9 mouse cellular contexts compared by ENCODE assay signal in the genomic region with DNA sequence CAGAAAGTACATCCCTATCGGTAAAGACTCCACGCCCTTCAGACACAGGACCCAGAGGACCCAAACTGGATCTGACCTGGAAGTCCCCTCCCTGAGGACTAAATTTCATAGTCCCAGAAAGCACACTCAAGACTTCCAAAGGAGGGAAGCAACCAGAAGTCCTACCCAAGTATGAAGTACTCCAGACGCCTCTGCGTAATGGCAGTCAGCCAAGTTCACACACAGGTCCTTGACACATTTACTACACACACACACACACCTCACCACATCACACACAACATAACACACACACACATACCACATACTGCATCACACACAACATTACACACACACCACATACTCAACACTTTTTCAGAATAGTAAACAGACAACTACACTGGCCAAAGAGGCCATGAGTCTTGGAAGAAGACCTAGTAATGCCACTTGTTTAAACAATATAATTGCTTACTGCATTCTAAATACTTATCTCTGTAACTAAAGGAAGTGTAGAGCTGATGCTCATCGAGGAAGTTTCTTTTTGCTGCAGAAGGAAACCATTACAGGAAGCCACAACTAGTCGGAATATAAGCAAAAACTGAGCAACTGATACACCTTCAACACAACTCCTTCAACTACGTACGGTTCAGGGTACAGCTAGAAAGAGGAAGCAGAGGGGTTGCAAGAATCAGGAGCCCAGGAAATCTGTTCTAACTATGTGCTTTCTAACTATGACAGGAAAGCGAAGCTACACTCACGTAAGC. TPM values are rescaled to one million over a fixed set of nuclear protein-coding genes. Genes with fewer than 3 reads are reported as not detected.
DNase-seq lines count a peak whose midpoint lies in the region; ATAC-seq and TF ChIP-seq lines count a peak whose summit lies in the region.
"Had no signal": no experiment of that assay in that cellular context is flagged by ENCODE, and none has a peak within 500 bp of the region (broad histone marks: within the 10 kb centered on the region; RNA-seq: fewer than 3 reads in every experiment).

No protein-coding gene starts in this region.

- TF ChIP-seq POLR2A in MEL (IDR thresholded peaks at IDR 0.05; ENCODE audit: control insufficient read depth in 1 of 2, insufficient read depth in 1 of 2, low read depth in 1 of 2, low read length in 2 of 2, poor library complexity in 1 of 2), result no peak

- H3K27me3 ChIP-seq in forebrain, postnatal 0 days (ENCODE audit: insufficient read depth, low read length), result no peaks in the 10 kb centered on the region
- no peaks in the 10 kb centered on the region for H3K27me3 ChIP-seq in forebrain, embryonic 12.5 days
- no peaks in the 10 kb centered on the region for H3K27me3 ChIP-seq in midbrain, embryonic 12.5 days
- H3K27me3 ChIP-seq in midbrain, embryonic 14.5 days (ENCODE audit: control insufficient read depth, insufficient read depth, low read length), result no peaks in the 10 kb centered on the region
- no peaks in the 10 kb centered on the region for H3K27me3 ChIP-seq in MEL (ENCODE audit: control insufficient read depth in 1 of 2, insufficient read depth in 2 of 2, low read length in 2 of 2)

- TF ChIP-seq CTCF in forebrain, postnatal 0 days (IDR thresholded peaks at IDR 0.05; ENCODE audit: low read depth), result no peak
- no peak for TF ChIP-seq CTCF in MEL (IDR thresholded peaks at IDR 0.05 in 2 of 3, conservative IDR thresholded peaks at IDR 0.05 in 1 of 3; ENCODE audit: control insufficient read depth in 1 of 3, insufficient read depth in 1 of 3, low read depth in 2 of 3, low read length in 3 of 3, poor library complexity in 1 of 3, severe bottlenecking in 1 of 3)

- no peak for TF ChIP-seq RAD21 in MEL (IDR thresholded peaks at IDR 0.05; ENCODE audit: low read depth, low read length)

- 0 out of 2 replicates have a peak, but pooled peaks have one; percentile 3 for ATAC-seq in forebrain, postnatal 0 days
- ATAC-seq in forebrain, embryonic 12.5 days (ENCODE audit: low FRiP score), result no peak
- 0 out of 2 replicates have a peak, but pooled peaks have one; percentile 25 for ATAC-seq in midbrain, embryonic 12.5 days (ENCODE audit: low FRiP score, low read depth)
- ATAC-seq in midbrain, embryonic 14.5 days (ENCODE audit: low FRiP score, low TSS enrichment), result no peak
- ATAC-seq in megakaryocyte-erythroid progenitor cell, adult 5-6 weeks (replicated peaks; ENCODE audit: low FRiP score, low TSS enrichment, poor library complexity, severe bottlenecking), result 0 out of 2 replicates have a peak, but pooled peaks have one; percentile 5

- H3K27ac ChIP-seq in forebrain, postnatal 0 days (ENCODE audit: low read depth, low read length), result no peak overlapping the region
- H3K27ac ChIP-seq in forebrain, embryonic 12.5 days, result no peak overlapping the region
- H3K27ac ChIP-seq in midbrain, embryonic 12.5 days (replicated peaks), result no peak overlapping the region
- no peak overlapping the region for H3K27ac ChIP-seq in midbrain, embryonic 14.5 days (replicated peaks; ENCODE audit: low read depth, low read length)
- no peak overlapping the region for H3K27ac ChIP-seq in MEL (ENCODE audit: control insufficient read depth, low read depth, low read length)

- DNase-seq in forebrain, postnatal 0 days, result no peak
- no peak for DNase-seq in midbrain, embryonic 14.5 days
- peak; percentile 43 for DNase-seq in MEL (ENCODE audit: low read depth, low spot score)
- DNase-seq in layer of hippocampus, adult 18-20 months (ENCODE audit: low spot score in 2 of 2), result no peak
- DNase-seq in frontal cortex, postnatal 10 days (ENCODE audit: low spot score in 2 of 2), result no peak
- DNase-seq: heart, adult 11 months had no signal

- no peak overlapping the region for H3K9ac ChIP-seq in forebrain, postnatal 0 days
- no peak overlapping the region for H3K9ac ChIP-seq in forebrain, embryonic 12.5 days
- H3K9ac ChIP-seq in midbrain, embryonic 12.5 days (replicated peaks), result no peak overlapping the region
- no peak overlapping the region for H3K9ac ChIP-seq in midbrain, embryonic 14.5 days (replicated peaks; ENCODE audit: low read length)
- no peak overlapping the region for H3K9ac ChIP-seq in MEL (ENCODE audit: control insufficient read depth, low read depth, low read length, poor library complexity, severe bottlenecking)

- H3K4me2 ChIP-seq in forebrain, postnatal 0 days (ENCODE audit: low read depth), result no peak overlapping the region
- no peak overlapping the region for H3K4me2 ChIP-seq in forebrain, embryonic 12.5 days
- H3K4me2 ChIP-seq in midbrain, embryonic 12.5 days (replicated peaks), result no peak overlapping the region
- H3K4me2 ChIP-seq in midbrain, embryonic 14.5 days (ENCODE audit: low read length), result no peak overlapping the region

- no peaks in the 10 kb centered on the region; the same call in 1 of the 2 replicates for H3K36me3 ChIP-seq in forebrain, postnatal 0 days (ENCODE audit: insufficient read depth)
- no peaks in the 10 kb centered on the region for H3K36me3 ChIP-seq in forebrain, embryonic 12.5 days (replicated peaks)
- H3K36me3 ChIP-seq in midbrain, embryonic 12.5 days, result no peaks in the 10 kb centered on the region
- no peaks in the 10 kb centered on the region for H3K36me3 ChIP-seq in midbrain, embryonic 14.5 days (ENCODE audit: control insufficient read depth, insufficient read depth, low read length)
- peaks cover 0 to 4% of the 10 kb centered on the region in 2 experiments; a peak in 1 of 4 replicates for H3K36me3 ChIP-seq in MEL (ENCODE audit: control insufficient read depth in 1 of 2, insufficient read depth in 2 of 2, low read length in 2 of 2)

- 91% methylated on average over 10 of the region's 10 CpGs for WGBS in forebrain, postnatal 0 days
- 92% methylated on average over 10 of the region's 10 CpGs for WGBS in forebrain, embryonic 12.5 days
- 91% methylated on average over 10 of the region's 10 CpGs for WGBS in midbrain, embryonic 12.5 days
- 95% methylated on average over 10 of the region's 10 CpGs for WGBS in midbrain, embryonic 14.5 days

- H3K79me2 ChIP-seq in MEL (ENCODE audit: control insufficient read depth, insufficient read depth, low read length, poor library complexity), result no peaks in the 10 kb centered on the region; the same call in 1 of the 2 replicates

- H3K9me3 ChIP-seq in forebrain, postnatal 0 days (ENCODE audit: low read length), result no peaks in the 10 kb centered on the region
- H3K9me3 ChIP-seq in forebrain, embryonic 12.5 days, result no peaks in the 10 kb centered on the region
- no peaks in the 10 kb centered on the region for H3K9me3 ChIP-seq in midbrain, embryonic 12.5 days
- H3K9me3 ChIP-seq in midbrain, embryonic 14.5 days (ENCODE audit: control insufficient read depth, low read length), result no peaks in the 10 kb centered on the region
- no peaks in the 10 kb centered on the region for H3K9me3 ChIP-seq in MEL (replicated peaks; ENCODE audit: insufficient read depth, low read length)

- H3K4me3 ChIP-seq in forebrain, postnatal 0 days (ENCODE audit: low read depth, low read length), result no peak overlapping the region
- H3K4me3 ChIP-seq in forebrain, embryonic 12.5 days (replicated peaks), result no peak overlapping the region
- H3K4me3 ChIP-seq in midbrain, embryonic 12.5 days, result no peak overlapping the region
- no peak overlapping the region for H3K4me3 ChIP-seq in midbrain, embryonic 14.5 days (replicated peaks; ENCODE audit: low read depth, low read length)
- H3K4me3 ChIP-seq in MEL (ENCODE audit: control insufficient read depth in 1 of 2, insufficient read depth in 1 of 2, low read depth in 2 of 2, low read length in 2 of 2), result peak overlapping the region in 1 of 2 experiments; percentile 42; a peak in 2 of 4 replicates

- TF ChIP-seq EP300 in MEL (IDR thresholded peaks at IDR 0.05; ENCODE audit: low read depth in 1 of 2, low read length in 2 of 2), result no peak

- no peaks in the 10 kb centered on the region for H3K4me1 ChIP-seq in forebrain, postnatal 0 days (ENCODE audit: insufficient read depth)
- H3K4me1 ChIP-seq in forebrain, embryonic 12.5 days, result no peaks in the 10 kb centered on the region
- H3K4me1 ChIP-seq in midbrain, embryonic 12.5 days, result no peaks in the 10 kb centered on the region
- H3K4me1 ChIP-seq in midbrain, embryonic 14.5 days (ENCODE audit: control insufficient read depth, insufficient read depth, low read length), result no peaks in the 10 kb centered on the region
- peaks cover 2 to 4% of the 10 kb centered on the region in 2 experiments; a peak in 3 of 4 replicates for H3K4me1 ChIP-seq in MEL (ENCODE audit: control insufficient read depth in 1 of 2, insufficient read depth in 2 of 2, low read length in 2 of 2)

TF ChIP-seq in MEL, 35 proteins besides CTCF, POLR2A, EP300 and RAD21:
- TF ChIP-seq ZKSCAN1 (IDR thresholded peaks at IDR 0.05; ENCODE audit: low read depth, low read length) (no peak), E2F4 (IDR thresholded peaks at IDR 0.05; ENCODE audit: borderline replicate concordance, low read depth, low read length) (no peak), MAZ (IDR thresholded peaks at IDR 0.05; ENCODE audit: low read depth, low read length) (no peak), TAL1 (IDR thresholded peaks at IDR 0.05; ENCODE audit: low read length) (no peak), NELFE (IDR thresholded peaks at IDR 0.05; ENCODE audit: low read depth, low read length) (no peak), USF1 (IDR thresholded peaks at IDR 0.05; ENCODE audit: low read depth, low read length) (no peak), MAX (IDR thresholded peaks at IDR 0.05; ENCODE audit: low read length) (no peak), CHD2 (IDR thresholded peaks at IDR 0.05; ENCODE audit: low read length) (no peak), ZMIZ1 (IDR thresholded peaks at IDR 0.05; ENCODE audit: low read depth, low read length) (no peak), POLR2AphosphoS2 (IDR thresholded peaks at IDR 0.05; ENCODE audit: low read length) (no peak), HCFC1 (IDR thresholded peaks at IDR 0.05; ENCODE audit: low read depth, low read length) (no peak), TBP (IDR thresholded peaks at IDR 0.05; ENCODE audit: low read depth, low read length) (no peak)

RNA-seq across cellular contexts. Expression of a gene that starts 15.7 kb away (rescaled TPM):
- 88.8 and 98.3 TPM in 2 replicates for total RNA-seq in forebrain, postnatal 0 days (2014; rRNA removed)
- 73.1 and 101 TPM in 2 replicates for polyA plus RNA-seq in forebrain, postnatal 0 days (2015; fragmentation: Nextera tagmentation; extraction: Ambion mirVana)
- polyA plus RNA-seq in forebrain, embryonic 12.5 days (2016; fragmentation: Nextera tagmentation; extraction: Ambion mirVana), result 36.7 and 37.6 TPM in 2 replicates
- polyA plus RNA-seq in midbrain, embryonic 12.5 days (2016; fragmentation: Nextera tagmentation; extraction: Ambion mirVana), result 41.7 and 42.4 TPM in 2 replicates
- polyA plus RNA-seq in midbrain, embryonic 14.5 days (2014; fragmentation: Nextera tagmentation; extraction: Ambion mirVana), result 68.9 and 85.1 TPM in 2 replicates
- 3.0 and 3.9 TPM in 2 replicates for total RNA-seq in MEL (2012; rRNA removed)
- polyA plus RNA-seq in MEL (2012; ENCODE audit: insufficient read depth in 1 of 2, insufficient read length in 2 of 2, low read depth in 1 of 2, low replicate concordance in 2 of 2, missing spikeins in 1 of 2), result 1 to 10 TPM in 1 of 2 experiments, not detected in 1; 4.2 TPM
- total RNA-seq in megakaryocyte-erythroid progenitor cell, adult 5-6 weeks (2014; fragmentation: Nextera tagmentation), result 3.7 and 6.5 TPM in 2 replicates
- 5.9 and 7.6 TPM in 2 replicates for total RNA-seq in megakaryocyte-erythroid progenitor cell, adult 5-6 weeks (2017)
- 10 to 100 TPM; 77.7 to 82.8 TPM for total RNA-seq in layer of hippocampus, adult 18-20 months (2021)

Comparison
In these comparisons a context has a peak if more than half of its experiments do, and no peak if none do; other contexts are left out.
1. ATAC-seq: peak in forebrain, postnatal 0 days (single experiment), midbrain, embryonic 12.5 days (single experiment) and megakaryocyte-erythroid progenitor cell, adult 5-6 weeks (single experiment); none in forebrain, embryonic 12.5 days (single experiment) and midbrain, embryonic 14.5 days (single experiment).